10 mouse cellular contexts compared by ENCODE assay signal in genomic region chr1:153641492-153641939, GRCm38 (mm10). TPM values are rescaled to one million over a fixed set of nuclear protein-coding genes. Genes with fewer than 3 reads are reported as not detected.
DNase-seq lines count a peak whose midpoint lies in the region; ATAC-seq and TF ChIP-seq lines count a peak whose summit lies in the region.
"Had no signal": no experiment of that assay in that cellular context is flagged by ENCODE, and none has a peak within 500 bp of the region (broad histone marks: within the 10 kb centered on the region; RNA-seq: fewer than 3 reads in every experiment).

No protein-coding gene starts in this region.

- no peaks in the 10 kb centered on the region for H3K27me3 ChIP-seq in forebrain, embryonic 11.5 days (ENCODE audit: control insufficient read depth, insufficient read depth, low read length)
- no peaks in the 10 kb centered on the region for H3K27me3 ChIP-seq in myocyte (ENCODE audit: control insufficient read depth, insufficient read depth, insufficient read length)
- H3K27me3 ChIP-seq: CH12.LX had no signal

- no peak overlapping the region for H3ac ChIP-seq in myocyte (ENCODE audit: control insufficient read depth, insufficient read length)

- intact Hi-C loops in heart, postnatal 25 days (cut with DNase I) = loop anchor here (5.0 kb wide), 1 partner anchor 101 kb away; the partner anchor contains the start of gene Rgs16

- TF ChIP-seq POLR2A in myocyte (IDR thresholded peaks at IDR 0.05; ENCODE audit: insufficient read length, low read depth) = no peak

- H3K79me2 ChIP-seq in myocyte (ENCODE audit: control insufficient read depth, insufficient read depth) = no peaks in the 10 kb centered on the region

- peak overlapping the region; percentile 37 for H3K4me2 ChIP-seq in forebrain, embryonic 11.5 days (ENCODE audit: low read depth, low read length, severe bottlenecking)
- H3K4me2 ChIP-seq in myocyte (ENCODE audit: low read depth) = peak overlapping the region; percentile 59

- no peak overlapping the region for H3K4me3 ChIP-seq in forebrain, embryonic 11.5 days (ENCODE audit: low read depth, low read length)
- H3K4me3 ChIP-seq in myocyte = no peak overlapping the region

- WGBS in forebrain, embryonic 11.5 days = 3% methylated on average over 9 of the region's 9 CpGs

- DNase-seq in cerebellum, postnatal 4 days (ENCODE audit: low spot score in 2 of 2) = peak; percentile 29 to 66
- DNase-seq in cerebellum, adult 8-10 months = no peak
- peak; percentile 88 for DNase-seq in forebrain, embryonic 11.5 days (ENCODE audit: low spot score)
- DNase-seq in heart, postnatal 25 days (ENCODE audit: low spot score) = peak; percentile 42
- DNase-seq in kidney, postnatal 25 days = peak; percentile 37 to 56
- no peak for DNase-seq in layer of hippocampus, postnatal 14 days (ENCODE audit: low spot score in 2 of 2)
- DNase-seq in B cell, adult 2 months = no peak

- peaks cover 9% of the 10 kb centered on the region for H3K4me1 ChIP-seq in forebrain, embryonic 11.5 days (replicated peaks; ENCODE audit: control insufficient read depth, insufficient read depth, low read length)

- peak overlapping the region; percentile 50 for H3K9ac ChIP-seq in forebrain, embryonic 11.5 days (ENCODE audit: low read length)

- peak; percentile 98 for ATAC-seq in forebrain, embryonic 11.5 days (replicated peaks; ENCODE audit: low FRiP score)

- no peaks in the 10 kb centered on the region for H3K9me3 ChIP-seq in forebrain, embryonic 11.5 days (ENCODE audit: control insufficient read depth, low read length)

- peak overlapping the region; percentile 85 for H3K27ac ChIP-seq in forebrain, embryonic 11.5 days (ENCODE audit: low read depth, low read length)

- no peaks in the 10 kb centered on the region for H3K36me3 ChIP-seq in forebrain, embryonic 11.5 days (ENCODE audit: control insufficient read depth, insufficient read depth, low read length)
- no peaks in the 10 kb centered on the region for H3K36me3 ChIP-seq in myocyte (ENCODE audit: control insufficient read depth, insufficient read depth)

TF ChIP-seq in myocyte, 11 proteins besides CTCF, POLR2A, EP300 and RAD21:
- TF ChIP-seq TCF12 (IDR thresholded peaks at IDR 0.05; ENCODE audit: insufficient read depth, poor library complexity, severe bottlenecking) (peak; percentile 74), REST (IDR thresholded peaks at IDR 0.05; ENCODE audit: insufficient read depth, insufficient read length) (no peak), MYOD1 (IDR thresholded peaks at IDR 0.05; ENCODE audit: control insufficient read depth in 1 of 3, insufficient read length in 2 of 3, low read depth in 2 of 3) (peak in 2 of 3 experiments; percentile 89 to 90), CEBPB (IDR thresholded peaks at IDR 0.05; ENCODE audit: insufficient read depth, poor library complexity, severe bottlenecking) (no peak), MAX (IDR thresholded peaks at IDR 0.05; ENCODE audit: low read depth) (no peak), SRF (IDR thresholded peaks at IDR 0.05; ENCODE audit: control insufficient read depth, insufficient read length, low read depth) (no peak), E2F4 (IDR thresholded peaks at IDR 0.05; ENCODE audit: insufficient read depth) (no peak), MYOG (IDR thresholded peaks at IDR 0.05; ENCODE audit: control insufficient read depth in 1 of 3, insufficient read depth in 1 of 3, insufficient read length in 2 of 3, low read depth in 2 of 3) (peak in 2 of 3 experiments; percentile 77 to 84), POLR2AphosphoS2 (IDR thresholded peaks at IDR 0.05; ENCODE audit: insufficient read length, low read depth) (no peak), TCF3 (IDR thresholded peaks at IDR 0.05; ENCODE audit: insufficient read length, low read depth) (peak; percentile 32), USF1 (IDR thresholded peaks at IDR 0.05; ENCODE audit: low read depth) (no peak)

RNA-seq across cellular contexts. Expression of gene Rgs8, which starts 11.3 kb away (rescaled TPM):
- 12.1 and 12.2 TPM in 2 replicates for polyA plus RNA-seq in forebrain, embryonic 11.5 days (2014; fragmentation: Nextera tagmentation; extraction: Ambion mirVana)
- total RNA-seq in heart, postnatal 25 days (2021) = not detected
- 0.16 TPM for polyA plus RNA-seq in myocyte (2012; fragmentation: generic; extraction: Trizol)
- total RNA-seq in layer of hippocampus, postnatal 14 days (2021) = 10 to 100 TPM; 51.8 to 53.0 TPM
- total RNA-seq: CH12.LX had no signal
- polyA plus RNA-seq: gonadal fat pad, adult 2 months had no signal

Comparison
In these comparisons a context has a peak if more than half of its experiments do, and no peak if none do; other contexts are left out.
1. DNase-seq: peak in cerebellum, postnatal 4 days (2 of 2), forebrain, embryonic 11.5 days (single experiment), heart, postnatal 25 days (single experiment) and kidney, postnatal 25 days (2 of 2); none in cerebellum, adult 8-10 months (single experiment), layer of hippocampus, postnatal 14 days (0 of 2) and B cell, adult 2 months (0 of 2).
2. RNA of gene Rgs8, which starts 11.3 kb away (total RNA-seq): 51.8 to 53.0 TPM in layer of hippocampus, postnatal 14 days; not detected in heart, postnatal 25 days; every median in the first group is over 10 times any median in the second.